Mouse (Mus musculus): ENCODE results near the gene Dnajc2. TPM values are rescaled to one million over a fixed set of nuclear protein-coding genes. Genes with fewer than 3 reads are reported as not detected.
"Not testable (repeated sequence)": the region's sequence is repeated elsewhere in the genome, so short reads cannot be mapped to it uniquely, and the experiment has no call there.

The Dnajc2 gene
- polyA plus RNA-seq, 1 experiment, result 10.3 TPM

DNA sequence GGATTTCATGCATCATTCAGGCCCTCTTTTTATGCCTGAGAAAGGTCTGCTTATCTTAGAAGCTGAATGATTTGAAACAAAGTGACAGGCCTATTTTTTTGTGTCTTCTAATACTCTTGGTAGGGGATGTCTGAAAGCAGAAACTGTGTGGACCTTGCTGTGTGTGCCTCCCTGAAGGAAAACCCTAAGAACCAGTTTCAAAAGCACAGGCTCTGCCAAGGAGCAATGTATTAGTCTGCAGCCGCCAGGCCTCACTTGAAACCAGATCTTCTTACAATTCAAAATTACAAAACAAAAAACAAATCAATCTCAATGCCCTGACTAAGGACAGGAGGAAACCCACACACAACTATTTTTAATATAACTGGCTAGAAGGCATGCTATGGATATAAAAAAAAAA, 60.6 kb downstream of the Dnajc2 start:
- TF ChIP-seq POLR2A (IDR thresholded peaks at IDR 0.05; ENCODE audit: low read depth, low read length) (no peak), CTCF (IDR thresholded peaks at IDR 0.05; ENCODE audit: extremely low read depth, insufficient read depth, insufficient read length, insufficient replicate concordance) (no peak)
- Histone ChIP-seq H3K27me3 (ENCODE audit: control insufficient read depth, insufficient read depth, low read length) (no peaks in the 10 kb centered on the region), H3K36me3 (ENCODE audit: control insufficient read depth, insufficient read depth, low read length) (no peaks in the 10 kb centered on the region), H3K27ac (ENCODE audit: insufficient read depth, low read length) (no peak overlapping the region), H3K4me3 (ENCODE audit: extremely low read depth, insufficient read depth, insufficient read length) (no peak overlapping the region), H3K4me1 (ENCODE audit: control insufficient read depth, insufficient read depth, insufficient read length) (no peaks in the 10 kb centered on the region)
- 79% methylated on average over 1 of the region's 1 CpGs for WGBS
- DNase-seq (ENCODE audit: low read depth in 1 of 2, low spot score in 2 of 2), result no peak

DNA sequence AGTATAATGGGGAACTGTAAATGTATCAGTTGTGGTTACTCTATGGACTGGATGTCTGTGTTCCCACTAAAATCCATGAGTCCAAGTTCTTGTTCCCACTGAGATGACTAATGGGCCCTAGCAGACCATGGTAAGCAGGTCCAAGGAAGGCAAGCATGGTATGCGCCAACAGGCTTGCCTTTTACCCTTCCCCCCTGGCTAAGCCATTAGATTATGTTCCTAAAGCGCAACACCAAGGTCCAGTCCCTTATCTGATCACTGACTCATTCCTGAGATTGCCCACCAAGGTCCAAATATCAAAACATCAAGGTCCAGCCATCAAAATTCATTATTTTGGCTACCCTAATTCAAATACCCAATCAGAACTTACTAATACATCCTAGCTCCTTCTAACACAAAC, 65.8 kb downstream of the Dnajc2 start:
- DNase-seq (ENCODE audit: low read depth in 1 of 2, low spot score in 2 of 2), result no peak
- no peak overlapping the region for H3K4me3 ChIP-seq (ENCODE audit: extremely low read depth, insufficient read depth, insufficient read length)
- H3K27ac ChIP-seq (ENCODE audit: insufficient read depth, low read length), result no peak overlapping the region
- no peaks in the 10 kb centered on the region for H3K27me3 ChIP-seq (ENCODE audit: control insufficient read depth, insufficient read depth, low read length)
- H3K4me1 ChIP-seq (ENCODE audit: control insufficient read depth, insufficient read depth, insufficient read length), result no peaks in the 10 kb centered on the region
- H3K36me3 ChIP-seq (ENCODE audit: control insufficient read depth, insufficient read depth, low read length), result no peaks in the 10 kb centered on the region
- 86% methylated on average over 2 of the region's 2 CpGs for WGBS
- TF ChIP-seq POLR2A (IDR thresholded peaks at IDR 0.05; ENCODE audit: low read depth, low read length) (no peak), CTCF (IDR thresholded peaks at IDR 0.05; ENCODE audit: extremely low read depth, insufficient read depth, insufficient read length, insufficient replicate concordance) (no peak)

- Histone ChIP-seq H3K4me1 (ENCODE audit: control insufficient read depth, insufficient read depth, insufficient read length) (no peaks in the 10 kb centered on the region), H3K27ac (ENCODE audit: insufficient read depth, low read length) (no peak overlapping the region), H3K4me3 (ENCODE audit: extremely low read depth, insufficient read depth, insufficient read length) (no peak overlapping the region), H3K36me3 (ENCODE audit: control insufficient read depth, insufficient read depth, low read length) (no peaks in the 10 kb centered on the region), H3K27me3 (ENCODE audit: control insufficient read depth, insufficient read depth, low read length) (no peaks in the 10 kb centered on the region)
- DNase-seq (ENCODE audit: low read depth in 1 of 2, low spot score in 2 of 2), result no peak
- no peak for TF ChIP-seq POLR2A (IDR thresholded peaks at IDR 0.05; ENCODE audit: low read depth, low read length)
- no peak for TF ChIP-seq CTCF (IDR thresholded peaks at IDR 0.05; ENCODE audit: extremely low read depth, insufficient read depth, insufficient read length, insufficient replicate concordance)
- 83% methylated on average over 5 of the region's 5 CpGs for WGBS
Observed at GRCm38 (mm10) chr5:21718546-21718945, 66.5 kb downstream of the Dnajc2 start.

- no peak for TF ChIP-seq CTCF (IDR thresholded peaks at IDR 0.05; ENCODE audit: extremely low read depth, insufficient read depth, insufficient read length, insufficient replicate concordance)
- TF ChIP-seq POLR2A (IDR thresholded peaks at IDR 0.05; ENCODE audit: low read depth, low read length), result no peak
- no peak overlapping the region for H3K27ac ChIP-seq (ENCODE audit: insufficient read depth, low read length)
- no peak for DNase-seq (ENCODE audit: low read depth in 1 of 2, low spot score in 2 of 2)
- H3K4me1 ChIP-seq (ENCODE audit: control insufficient read depth, insufficient read depth, insufficient read length), result no peaks in the 10 kb centered on the region
- H3K4me3 ChIP-seq (ENCODE audit: extremely low read depth, insufficient read depth, insufficient read length), result no peak overlapping the region
- H3K36me3 ChIP-seq (ENCODE audit: control insufficient read depth, insufficient read depth, low read length), result no peaks in the 10 kb centered on the region
- 88% methylated on average over 10 of the region's 10 CpGs for WGBS
- no peaks in the 10 kb centered on the region for H3K27me3 ChIP-seq (ENCODE audit: control insufficient read depth, insufficient read depth, low read length)
Observed at GRCm38 (mm10) chr5:21717165-21717715, 67.8 kb downstream of the Dnajc2 start.

- TF ChIP-seq POLR2A (IDR thresholded peaks at IDR 0.05; ENCODE audit: low read depth, low read length) (no peak), CTCF (IDR thresholded peaks at IDR 0.05; ENCODE audit: extremely low read depth, insufficient read depth, insufficient read length, insufficient replicate concordance) (no peak)
- DNase-seq (ENCODE audit: low read depth in 1 of 2, low spot score in 2 of 2), result no peak
- H3K27ac ChIP-seq (ENCODE audit: insufficient read depth, low read length), result no peak overlapping the region
- H3K4me3 ChIP-seq (ENCODE audit: extremely low read depth, insufficient read depth, insufficient read length), result no peak overlapping the region
- no peaks in the 10 kb centered on the region for H3K36me3 ChIP-seq (ENCODE audit: control insufficient read depth, insufficient read depth, low read length)
- H3K4me1 ChIP-seq (ENCODE audit: control insufficient read depth, insufficient read depth, insufficient read length), result no peaks in the 10 kb centered on the region
- WGBS, result 74% methylated on average over 4 of the region's 4 CpGs
- H3K27me3 ChIP-seq (ENCODE audit: control insufficient read depth, insufficient read depth, low read length), result no peaks in the 10 kb centered on the region; the same call in 1 of the 2 replicates
Observed at GRCm38 (mm10) chr5:21714447-21714846, 70.6 kb downstream of the Dnajc2 start.

DNA sequence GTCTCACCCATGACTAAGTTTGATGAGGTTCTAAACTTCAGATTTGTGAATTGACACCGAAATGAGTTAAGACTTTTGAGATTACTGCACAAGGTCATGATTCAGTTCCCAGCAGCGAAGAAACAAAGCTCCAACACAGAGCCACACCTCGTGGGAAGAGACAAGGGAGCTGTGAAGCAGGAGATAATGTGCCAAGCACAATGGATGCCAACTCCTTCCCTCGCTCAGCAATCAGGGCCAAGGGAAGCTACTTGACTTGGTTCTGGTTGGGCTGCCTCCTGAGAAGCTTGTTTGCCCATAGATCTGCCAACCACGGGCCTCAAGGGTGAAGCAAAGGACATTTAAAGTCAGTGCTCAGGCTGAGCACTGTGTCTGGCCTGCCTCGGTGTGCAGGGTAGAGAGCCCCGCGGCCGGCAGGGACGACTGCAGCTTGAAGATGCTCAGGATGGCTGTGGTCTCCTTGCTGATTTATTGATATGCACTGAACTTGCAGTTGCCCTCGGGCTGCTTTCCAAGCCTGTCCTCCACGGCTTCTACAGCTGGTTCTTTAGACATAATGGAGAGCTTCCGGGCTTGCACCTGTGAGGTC, 72.8 kb downstream of the Dnajc2 start:
- Histone ChIP-seq H3K4me3 (ENCODE audit: extremely low read depth, insufficient read depth, insufficient read length) (no peak overlapping the region), H3K27ac (ENCODE audit: insufficient read depth, low read length) (no peak overlapping the region), H3K4me1 (ENCODE audit: control insufficient read depth, insufficient read depth, insufficient read length) (no peaks in the 10 kb centered on the region), H3K27me3 (ENCODE audit: control insufficient read depth, insufficient read depth, low read length) (no peaks in the 10 kb centered on the region; the same call in 1 of the 2 replicates), H3K36me3 (ENCODE audit: control insufficient read depth, insufficient read depth, low read length) (no peaks in the 10 kb centered on the region)
- WGBS, result 81% methylated on average over 13 of the region's 13 CpGs
- TF ChIP-seq POLR2A (IDR thresholded peaks at IDR 0.05; ENCODE audit: low read depth, low read length), result no peak
- TF ChIP-seq CTCF (IDR thresholded peaks at IDR 0.05; ENCODE audit: extremely low read depth, insufficient read depth, insufficient read length, insufficient replicate concordance), result no peak
- DNase-seq (ENCODE audit: low read depth in 1 of 2, low spot score in 2 of 2), result no peak

DNA sequence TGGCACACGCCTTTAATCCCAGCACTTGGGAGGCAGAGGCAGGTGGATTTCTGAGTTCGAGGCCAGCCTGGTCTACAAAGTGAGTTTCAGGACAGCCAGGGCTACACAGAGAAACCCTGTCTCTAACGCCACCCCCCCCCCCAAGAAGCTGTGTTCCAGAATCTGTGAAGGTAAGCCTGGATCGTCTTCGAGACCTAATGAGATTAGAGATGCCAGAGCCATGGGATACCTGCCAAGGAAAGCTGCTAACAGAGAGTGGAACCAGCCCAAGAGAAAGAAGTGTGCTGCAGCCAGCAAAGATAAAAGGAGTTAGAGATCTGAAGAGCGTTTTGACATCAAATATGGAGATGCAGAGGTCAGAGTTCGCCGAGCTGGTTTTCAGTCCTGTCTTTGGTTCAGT, 77.0 kb downstream of the Dnajc2 start:
- H3K27me3 ChIP-seq (ENCODE audit: control insufficient read depth, insufficient read depth, low read length); H3K4me1 ChIP-seq (ENCODE audit: control insufficient read depth, insufficient read depth, insufficient read length); H3K36me3 ChIP-seq (ENCODE audit: control insufficient read depth, insufficient read depth, low read length); DNase-seq (ENCODE audit: low read depth in 1 of 2, low spot score in 2 of 2); H3K27ac ChIP-seq (ENCODE audit: insufficient read depth, low read length); H3K4me3 ChIP-seq (ENCODE audit: extremely low read depth, insufficient read depth, insufficient read length): not testable (repeated sequence)
- 90% methylated on average over 8 of the region's 8 CpGs for WGBS

Other genes with a start within 250 kb of the Dnajc2 start
- 0.06 and 0.08 TPM in 2 replicates for gene Lrrc17, start 241.7 kb downstream of the Dnajc2 start, polyA plus RNA-seq (2012; rRNA removed)
- 0.07 TPM in 1 of 2 replicates, not detected in the other for gene Fbxl13, start 139.6 kb downstream of the Dnajc2 start, polyA plus RNA-seq (2012; rRNA removed)
- 49.1 and 49.6 TPM in 2 replicates for gene Armc10, start 139.4 kb downstream of the Dnajc2 start, polyA plus RNA-seq (2012; rRNA removed)
- 0.75 and 0.80 TPM in 2 replicates for gene Napepld, start 83.9 kb downstream of the Dnajc2 start, polyA plus RNA-seq (2012; rRNA removed)
- 11.1 and 11.8 TPM in 2 replicates for gene Pmpcb, start 48.1 kb downstream of the Dnajc2 start, polyA plus RNA-seq (2012; rRNA removed)
- 10.4 and 10.7 TPM in 2 replicates for gene Psmc2, start within 50 bp of the Dnajc2 start, polyA plus RNA-seq (2012; rRNA removed)
- gene Slc26a5, start 80.4 kb upstream of the Dnajc2 start, polyA plus RNA-seq (2012; rRNA removed), result not detected in 2 replicates

All from spleen, adult 2 months (tissue).